Mouse (Mus musculus) erythroblast, embryonic 14.5 days (primary cell): Measurements from ENCODE around the gene Rreb1. TPM values are rescaled to one million over a fixed set of nuclear protein-coding genes. Genes with fewer than 3 reads are reported as not detected.

Experiments used
- H3K27me3 ChIP-seq: 2 replicates; pipeline ENCODE4 v1.6.1; 2012; ENCODE audit warnings: inconsistent platforms; ENCODE audit not compliant: control insufficient read depth
- H3K36me3 ChIP-seq: 2 replicates; pipeline ENCODE4 v1.6.1; 2012; ENCODE audit warnings: mild to moderate bottlenecking, inconsistent platforms; ENCODE audit not compliant: control insufficient read depth
- H3K4me1 ChIP-seq: 2 replicates; pipeline ENCODE4 v1.6.1; 2012; ENCODE audit warnings: inconsistent platforms; ENCODE audit not compliant: control insufficient read depth
- H3K4me3 ChIP-seq: replicated peaks from 2 replicates; pipeline ENCODE3; 2012; ENCODE audit warnings: moderate library complexity, mild to moderate bottlenecking, inconsistent platforms
- H3K9me3 ChIP-seq: 2 replicates; pipeline ENCODE4 v1.6.1; 2012; ENCODE audit warnings: low read length, inconsistent platforms, mixed read lengths; ENCODE audit not compliant: control insufficient read depth
- GATA1 ChIP-seq: IDR thresholded peaks from 2 replicates; pipeline ENCODE4 v1.6.1; 2012; ENCODE audit warnings: low read length, inconsistent platforms, mixed read lengths
- TAL1 ChIP-seq: IDR thresholded peaks from 3 replicates; pipeline ENCODE4 v1.6.1; 2012; ENCODE audit warnings: low read length, inconsistent platforms, mixed read lengths
- polyA plus RNA-seq: library from polyadenylated mRNA; stranded (reverse); fragments of >175 nt; gene quantifications from 2 replicates; pipeline ENCODE4 v1.2.3, GENCODE M21; 2012

Gene Rreb1
- 0.46 and 0.60 TPM in 2 replicates for polyA plus RNA-seq

DNA sequence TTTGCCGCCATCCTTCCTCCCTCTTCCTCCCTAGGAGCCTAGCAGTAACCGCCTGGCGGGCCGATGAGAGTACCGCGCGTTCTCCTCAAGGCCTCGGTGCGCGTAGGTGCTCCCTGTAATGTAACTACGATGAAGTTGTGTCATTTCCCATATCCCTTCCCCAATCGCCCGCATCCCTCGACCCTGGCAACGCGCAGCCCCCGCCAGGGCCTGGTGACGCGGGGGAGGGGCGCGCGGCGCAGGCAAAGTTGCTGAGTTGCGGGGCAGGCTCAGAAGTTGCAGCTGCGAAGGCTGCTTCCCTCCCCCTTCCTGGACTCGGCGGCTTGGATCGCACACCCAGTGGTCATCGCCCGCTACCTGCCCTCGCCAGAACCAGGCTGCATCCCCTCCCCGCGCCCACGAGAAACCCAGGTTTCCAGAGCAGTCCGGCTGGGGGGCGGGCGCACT is at the start of gene Rreb1:
Gene Rreb1, plus strand, starts transcription at position 254 of the 447 bp plus-strand sequence.
- no peaks in the 10 kb centered on the region for H3K36me3 ChIP-seq
- H3K4me1 ChIP-seq = peaks cover 22% of the 10 kb centered on the region
- TF ChIP-seq GATA1 = no peak
- TF ChIP-seq TAL1 = no peak
- H3K9me3 ChIP-seq = no peaks in the 10 kb centered on the region
- H3K4me3 ChIP-seq = peak within 1 kb of the TSS; percentile 61
- H3K27me3 ChIP-seq = peaks cover 29% of the 10 kb centered on the region

DNA sequence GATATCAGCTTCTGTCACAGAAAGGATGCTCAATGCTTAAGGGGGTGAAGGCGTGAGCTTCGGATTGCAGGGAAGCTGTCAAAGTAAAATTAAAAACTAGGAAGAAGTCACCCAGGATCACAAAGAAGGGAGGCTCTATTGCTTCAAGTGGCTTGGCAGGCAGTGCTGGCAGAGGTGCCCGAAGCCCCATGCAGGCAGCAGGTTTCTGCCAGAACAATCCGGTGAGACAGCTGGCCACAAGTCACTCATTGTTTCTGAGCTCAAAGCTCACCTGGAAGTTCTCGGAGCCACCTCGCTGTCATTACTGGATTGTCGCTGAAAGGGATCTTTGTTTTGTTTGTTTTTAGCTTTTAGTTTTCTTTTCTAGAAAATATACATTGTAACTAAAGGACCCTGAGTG is 49.6 kb upstream of the Rreb1 start:
- Histone ChIP-seq H3K27me3 (no peaks in the 10 kb centered on the region), H3K9me3 (no peaks in the 10 kb centered on the region)

DNA sequence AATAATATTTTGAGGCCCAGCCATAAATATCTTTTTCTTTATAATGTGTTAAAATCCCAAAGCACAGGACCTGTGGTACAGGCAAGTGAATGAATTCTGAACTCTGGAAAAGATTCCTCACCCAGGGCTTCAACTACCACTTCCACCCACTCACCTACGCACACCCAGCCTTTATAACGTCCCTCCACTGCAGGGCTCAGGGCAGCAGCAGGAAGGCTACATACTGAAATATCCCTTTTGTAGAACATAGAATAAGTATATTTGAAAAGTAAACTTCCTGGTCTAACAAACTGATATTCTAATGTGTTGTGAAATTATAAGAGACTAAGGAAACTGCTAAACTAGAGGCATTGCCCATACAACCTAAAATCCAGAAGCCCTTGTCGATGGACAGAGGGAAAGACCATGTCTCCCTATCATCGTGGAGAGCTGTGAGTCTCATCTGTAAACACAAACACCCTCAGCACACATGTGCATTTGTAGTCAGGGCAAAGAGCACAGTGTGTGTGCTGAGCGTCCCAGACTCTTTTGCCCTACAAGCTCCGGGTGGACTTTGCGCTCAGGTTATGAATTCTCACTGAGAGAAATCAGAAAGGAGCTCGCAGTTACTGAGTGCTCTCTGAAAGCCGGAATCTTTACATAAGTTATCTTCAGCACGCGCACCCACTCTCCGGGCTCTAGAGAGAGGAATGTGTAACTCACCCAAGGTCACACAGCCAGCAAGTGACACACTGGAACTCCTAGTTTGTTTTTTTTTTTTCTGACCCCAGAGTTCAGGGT is 46.1 kb upstream of the Rreb1 start:
- H3K4me3 ChIP-seq = no peak overlapping the region
- no peaks in the 10 kb centered on the region for H3K36me3 ChIP-seq
- peaks cover 1% of the 10 kb centered on the region; the same call in 1 of the 2 replicates for H3K4me1 ChIP-seq
- H3K9me3 ChIP-seq = no peaks in the 10 kb centered on the region
- no peak for TF ChIP-seq TAL1
- no peak for TF ChIP-seq GATA1
- H3K27me3 ChIP-seq = no peaks in the 10 kb centered on the region

More for the DNA sequence above, 49.6 kb upstream of the Rreb1 start:
- no peak for TF ChIP-seq GATA1
- no peak for TF ChIP-seq TAL1
- peaks cover 1% of the 10 kb centered on the region; the same call in 1 of the 2 replicates for H3K4me1 ChIP-seq
- H3K36me3 ChIP-seq = no peaks in the 10 kb centered on the region
- H3K4me3 ChIP-seq = no peak overlapping the region

DNA sequence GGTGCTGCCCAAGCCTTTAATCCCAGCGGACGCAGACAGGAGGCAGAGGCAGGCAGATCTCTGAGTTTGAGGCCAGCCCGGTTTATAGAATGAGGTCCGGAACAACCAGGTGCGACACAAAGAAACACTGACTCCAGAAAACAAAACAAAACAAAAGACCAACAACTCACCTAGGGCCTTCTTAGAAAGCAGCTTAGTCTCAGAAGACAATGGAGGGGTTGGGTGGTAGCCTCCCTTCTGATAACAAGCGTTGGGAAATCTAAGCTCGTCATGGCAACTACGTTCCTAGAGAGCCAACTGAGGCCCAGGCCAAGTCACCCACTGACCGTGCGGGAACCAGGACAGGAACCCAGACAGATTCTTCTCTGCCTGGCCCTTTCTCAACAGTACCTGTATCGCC is 43.7 kb upstream of the Rreb1 start:
- Histone ChIP-seq H3K27me3 (no peaks in the 10 kb centered on the region), H3K36me3 (no peaks in the 10 kb centered on the region), H3K9me3 (no peaks in the 10 kb centered on the region), H3K4me1 (peaks cover 1% of the 10 kb centered on the region; the same call in 1 of the 2 replicates), H3K4me3 (no peak overlapping the region)
- no peak for TF ChIP-seq GATA1
- TF ChIP-seq TAL1 = no peak

DNA sequence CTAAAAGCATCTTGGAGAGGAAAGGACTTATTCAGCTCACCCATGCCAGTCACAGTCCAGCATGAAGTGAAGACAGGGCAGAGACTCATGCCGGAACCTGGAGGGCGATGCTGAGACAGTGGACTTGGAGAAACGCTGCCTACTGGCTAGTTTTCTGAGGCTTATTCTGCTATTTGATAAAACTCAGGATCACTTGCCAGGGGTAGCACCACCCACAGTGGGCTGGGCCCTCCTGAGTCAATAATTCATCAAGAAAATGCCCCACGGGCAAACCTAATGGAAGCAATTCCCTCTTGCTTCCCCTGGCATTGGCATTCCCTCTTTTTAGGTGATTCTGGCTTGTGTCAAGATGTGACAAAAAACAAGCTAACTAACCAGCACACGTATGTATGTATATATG is 38.1 kb upstream of the Rreb1 start:
- H3K36me3 ChIP-seq = no peaks in the 10 kb centered on the region
- H3K27me3 ChIP-seq = no peaks in the 10 kb centered on the region
- H3K4me1 ChIP-seq = peaks cover 18% of the 10 kb centered on the region
- H3K9me3 ChIP-seq = no peaks in the 10 kb centered on the region
- H3K4me3 ChIP-seq = no peak overlapping the region
- TF ChIP-seq TAL1 (no peak), GATA1 (no peak)

DNA sequence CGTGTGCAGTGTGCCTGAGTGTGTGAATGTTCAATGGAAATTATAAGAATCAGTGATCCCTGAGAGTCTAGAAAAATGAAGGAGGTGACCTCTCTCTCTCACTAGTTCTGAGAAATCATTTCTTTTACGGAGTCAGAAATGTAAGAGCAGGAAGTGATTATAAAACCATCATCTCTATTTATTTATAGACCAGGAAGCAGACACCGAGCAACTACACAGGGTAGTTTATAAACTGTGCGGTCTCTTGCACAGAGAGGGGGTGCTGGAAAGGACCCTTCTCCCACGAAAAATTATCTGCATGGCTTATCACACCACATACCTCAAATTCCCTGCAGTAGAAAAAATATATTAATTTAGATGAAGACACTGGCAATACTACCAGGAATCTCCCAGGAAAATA is 37.4 kb upstream of the Rreb1 start:
- peaks cover 18% of the 10 kb centered on the region for H3K4me1 ChIP-seq
- no peaks in the 10 kb centered on the region for H3K36me3 ChIP-seq
- no peaks in the 10 kb centered on the region for H3K27me3 ChIP-seq
- no peak overlapping the region for H3K4me3 ChIP-seq
- TF ChIP-seq TAL1 = no peak
- TF ChIP-seq GATA1 = no peak
- no peaks in the 10 kb centered on the region for H3K9me3 ChIP-seq

DNA sequence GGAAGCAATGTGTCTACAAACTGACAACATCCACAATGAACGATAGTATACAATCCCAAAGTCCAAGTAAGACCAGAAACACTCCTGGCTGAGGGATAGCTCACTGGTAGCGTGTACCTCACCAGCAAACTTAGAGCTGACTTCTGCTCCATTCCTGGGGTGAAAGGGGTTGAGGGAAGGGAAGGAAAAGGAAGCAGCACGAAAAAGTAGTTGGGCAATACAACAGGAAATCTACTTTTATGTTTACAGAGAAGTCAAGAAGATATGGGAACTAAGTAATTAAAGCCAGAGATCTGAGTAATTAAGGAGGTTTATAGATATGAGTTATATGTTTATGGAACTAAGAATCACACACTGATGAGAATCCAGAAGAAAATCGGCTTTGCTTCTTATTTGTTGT is 36.0 kb upstream of the Rreb1 start:
- Histone ChIP-seq H3K4me3 (no peak overlapping the region), H3K9me3 (no peaks in the 10 kb centered on the region), H3K4me1 (peaks cover 18% of the 10 kb centered on the region), H3K27me3 (no peaks in the 10 kb centered on the region), H3K36me3 (no peaks in the 10 kb centered on the region)
- TF ChIP-seq TAL1 (no peak), GATA1 (no peak)

DNA sequence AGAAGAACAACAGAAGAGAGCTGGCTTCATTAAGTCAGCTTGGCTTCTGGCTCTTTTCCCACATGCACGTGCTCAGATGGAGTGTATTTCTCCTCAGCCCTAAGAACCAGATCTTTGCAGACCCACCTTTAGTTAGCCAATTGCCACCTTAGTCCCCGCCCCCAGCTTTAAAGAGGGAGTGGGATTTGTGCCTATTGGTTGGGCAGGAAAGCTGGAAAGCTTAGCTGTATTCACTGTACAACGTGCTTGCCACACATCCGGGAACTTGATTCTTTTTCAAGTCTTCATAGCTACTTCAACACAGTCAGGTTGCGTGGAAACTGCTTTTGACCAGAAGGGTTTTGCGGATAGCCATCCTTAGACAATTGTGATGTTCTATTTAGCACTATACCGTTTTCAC is 30.7 kb upstream of the Rreb1 start:
- H3K4me3 ChIP-seq = no peak overlapping the region

DNA sequence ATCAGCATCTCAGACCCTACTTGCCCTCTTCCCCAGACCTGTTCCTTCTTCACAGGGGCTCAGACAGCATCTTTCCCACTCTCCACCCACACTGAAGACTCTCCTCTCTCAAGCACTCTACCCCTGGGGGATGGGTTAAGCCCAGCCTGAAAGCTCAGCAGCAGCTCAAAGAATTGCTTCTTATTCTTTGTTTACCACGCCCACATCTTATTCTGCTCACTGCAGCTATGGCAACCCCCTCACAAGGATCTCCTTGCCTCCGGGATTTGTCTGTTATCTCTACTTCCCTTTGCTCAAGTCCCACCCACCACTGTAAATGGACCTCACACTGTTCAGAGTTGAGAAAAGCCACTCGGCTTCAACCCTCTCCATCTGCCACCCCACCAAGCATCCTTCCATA is 28.7 kb upstream of the Rreb1 start:
- H3K27me3 ChIP-seq = no peaks in the 10 kb centered on the region
- no peaks in the 10 kb centered on the region for H3K36me3 ChIP-seq
- no peak overlapping the region for H3K4me3 ChIP-seq
- H3K9me3 ChIP-seq = no peaks in the 10 kb centered on the region
- H3K4me1 ChIP-seq = peaks cover 8% of the 10 kb centered on the region
- TF ChIP-seq TAL1 (no peak), GATA1 (no peak)

More for the DNA sequence above, 30.7 kb upstream of the Rreb1 start:
- TF ChIP-seq TAL1 (no peak), GATA1 (no peak)
- Histone ChIP-seq H3K9me3 (no peaks in the 10 kb centered on the region), H3K27me3 (no peaks in the 10 kb centered on the region), H3K36me3 (no peaks in the 10 kb centered on the region), H3K4me1 (peaks cover 8% of the 10 kb centered on the region)
